Mouse (Mus musculus) activated CD4-positive, CD25-positive, alpha-beta regulatory T cell, adult 4 months (primary cell): ENCODE results near the gene Adam1a. TPM values are rescaled to one million over a fixed set of nuclear protein-coding genes. Genes with fewer than 3 reads are reported as not detected.

Experiments
- ATAC-seq: one replicate; pipeline ENCODE4 v1.8.0; 2017
- polyA plus RNA-seq, 2 experiments: library from polyadenylated mRNA; unstranded; fragments of 100-300 nt; shearing (Covaris generic); gene quantifications; one replicate each; pipeline ENCODE4 v1.2.1; 2017

Adam1a gene
- 1 to 10 TPM in 1 of 2 experiments, under 1 TPM in 1; 0.54 to 1.4 TPM for polyA plus RNA-seq

DNA sequence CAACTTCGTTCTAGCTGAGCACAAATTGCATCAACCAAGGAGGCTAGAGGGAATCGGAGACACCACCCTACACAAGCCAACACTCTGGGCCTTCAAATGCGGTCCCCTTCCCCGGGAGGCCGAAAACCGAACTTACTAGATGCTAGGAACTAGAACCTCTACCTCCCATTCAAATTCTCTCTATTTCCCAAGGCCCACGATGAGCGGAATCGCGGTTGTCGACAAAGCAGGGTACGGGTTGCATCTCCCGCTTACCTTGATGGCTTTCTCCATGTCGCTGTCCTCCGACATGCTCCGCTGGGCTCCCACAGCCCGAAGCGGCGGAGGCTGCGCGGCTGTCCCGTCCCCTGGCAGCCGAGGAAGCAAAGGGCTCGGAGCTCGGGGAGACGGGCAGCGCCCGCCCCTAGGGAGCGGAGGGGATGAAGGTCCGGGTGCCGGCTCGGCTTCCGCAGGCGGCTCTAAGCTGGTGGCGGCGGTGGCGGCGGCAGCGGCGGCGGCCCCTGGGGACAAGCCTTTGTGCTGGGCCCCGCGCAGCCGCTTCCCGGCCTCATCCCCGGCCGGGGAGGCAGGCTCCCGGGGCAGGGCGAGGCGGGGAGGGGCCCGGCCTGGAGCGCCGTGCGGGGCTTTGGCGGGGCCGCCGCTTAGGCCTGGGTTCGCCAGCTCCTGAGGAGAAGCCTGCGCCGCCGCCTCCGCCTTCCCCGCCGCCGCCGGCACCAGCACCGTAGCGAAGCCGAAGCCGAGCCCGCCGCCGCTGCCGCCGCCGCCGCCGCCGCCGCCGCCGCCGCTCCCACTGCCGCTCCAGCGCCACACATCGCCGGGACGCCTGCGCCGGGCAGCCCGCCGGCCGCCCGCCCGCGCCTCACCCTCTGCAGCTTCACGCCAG lies at the start of gene Adam1a, which contains the start of gene Gm42878:
TSS of gene Adam1a (minus strand) at position 573 of the 883 bp plus-strand sequence.
TSS of gene Gm42878 (minus strand) at position 573 of the 883 bp plus-strand sequence.
- peak; percentile 28 for ATAC-seq

DNA sequence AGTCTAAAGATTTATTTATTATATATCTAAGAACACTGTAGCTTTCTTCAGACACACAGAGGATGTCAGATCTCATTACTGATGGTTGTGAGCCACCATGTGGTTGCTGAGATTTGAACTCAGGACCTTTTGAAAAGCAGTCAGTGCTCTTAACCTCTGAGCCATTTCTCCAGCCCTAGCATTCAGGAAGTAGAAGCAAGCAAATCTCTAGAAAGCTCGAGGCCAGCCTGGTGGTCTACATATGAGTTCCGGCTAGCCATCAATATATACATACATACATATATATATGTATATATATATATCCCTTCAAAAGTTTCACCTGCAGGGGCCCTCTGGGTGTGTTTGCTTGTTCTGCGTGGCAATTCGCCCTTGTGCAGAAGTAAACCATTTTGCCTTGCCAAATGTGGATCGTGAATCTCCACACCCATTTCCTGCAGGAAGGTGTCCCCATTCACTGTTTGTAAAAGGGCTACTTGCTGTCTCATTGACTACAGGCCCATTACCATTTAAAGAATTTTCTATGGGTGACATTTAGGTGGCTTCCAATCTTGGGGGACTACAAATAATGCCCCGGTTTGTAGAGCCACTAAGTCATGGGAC lies 49.5 kb upstream of the Adam1a start:
- no peak for ATAC-seq

DNA sequence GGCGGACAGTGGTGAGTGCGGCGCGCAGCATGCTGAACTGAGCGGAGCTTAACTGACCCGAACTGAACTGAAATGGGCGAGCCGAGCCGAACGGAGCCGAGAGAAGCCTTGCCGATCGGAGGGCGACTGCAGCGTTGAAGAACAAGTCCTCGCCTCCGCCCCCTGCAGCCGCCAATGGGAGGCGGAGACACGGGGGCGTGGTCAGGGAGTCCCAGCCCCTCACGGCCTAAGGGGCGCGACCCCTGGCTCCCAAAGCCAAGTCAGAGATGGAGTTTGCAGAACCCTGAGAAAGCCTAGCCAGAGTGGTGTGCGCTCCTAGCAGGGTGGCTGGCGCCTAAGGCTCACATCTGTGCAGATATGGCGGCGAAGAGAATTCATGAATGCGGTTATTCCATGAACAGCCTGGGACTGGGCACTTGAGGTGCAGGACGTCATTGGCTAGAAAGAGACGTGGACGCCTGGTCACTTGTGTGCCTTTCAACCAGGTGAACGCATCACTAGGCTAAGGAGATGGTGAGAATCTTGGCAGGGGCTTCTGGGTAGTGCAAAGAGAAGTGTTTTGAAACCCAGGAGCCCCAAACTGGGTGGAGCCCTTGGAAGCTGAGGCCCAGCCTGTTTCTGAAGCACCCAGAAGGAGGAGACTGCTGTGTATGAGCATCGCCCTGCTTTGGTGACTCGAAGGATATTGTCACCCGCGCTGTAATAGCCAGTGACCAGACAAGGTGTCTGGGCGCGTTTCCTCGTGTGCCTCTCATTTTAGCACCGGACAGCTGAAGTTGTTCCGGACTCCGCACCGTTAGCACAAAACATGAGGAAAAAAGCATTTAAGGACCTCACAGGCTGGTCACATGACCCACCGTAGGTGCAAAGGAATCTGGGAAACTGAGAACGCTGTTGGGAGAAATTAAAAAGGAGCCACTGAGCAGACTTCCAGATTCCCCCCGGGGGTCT lies 48.4 kb upstream of the Adam1a start, which contains the start of gene Aldh2:
TSS of gene Aldh2 (minus strand) at position 374 of the 951 bp plus-strand sequence.
- peak; percentile 81 for ATAC-seq

DNA sequence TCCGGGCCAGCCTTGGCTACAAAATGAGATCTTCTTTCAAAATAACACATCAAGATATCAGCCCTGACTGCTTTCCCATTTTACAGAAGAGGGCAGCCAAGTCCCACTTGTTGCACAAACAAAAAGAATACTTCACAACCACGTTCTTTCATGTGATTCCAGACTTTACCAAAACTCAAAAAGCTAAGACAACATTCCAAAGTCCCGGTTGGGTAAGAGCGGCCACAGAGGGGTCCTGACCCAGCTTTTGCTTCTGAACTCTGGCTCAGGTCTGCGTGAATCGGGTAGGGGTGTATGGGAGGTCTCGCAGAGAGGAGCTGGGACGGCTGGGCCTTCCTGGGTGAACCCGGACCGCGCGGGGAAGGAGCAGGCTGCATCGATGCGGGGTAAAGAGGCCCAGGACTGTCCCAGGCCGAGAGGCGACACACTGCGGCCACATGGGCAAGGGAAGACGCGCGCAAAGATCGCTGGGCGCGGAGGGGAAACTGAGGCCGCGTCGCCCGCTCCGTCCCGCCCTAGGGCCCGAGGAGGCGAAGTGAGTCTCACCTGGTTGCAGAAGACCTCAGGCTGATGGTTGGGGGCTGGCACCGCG lies 47.6 kb upstream of the Adam1a start:
- ATAC-seq: no peak

DNA sequence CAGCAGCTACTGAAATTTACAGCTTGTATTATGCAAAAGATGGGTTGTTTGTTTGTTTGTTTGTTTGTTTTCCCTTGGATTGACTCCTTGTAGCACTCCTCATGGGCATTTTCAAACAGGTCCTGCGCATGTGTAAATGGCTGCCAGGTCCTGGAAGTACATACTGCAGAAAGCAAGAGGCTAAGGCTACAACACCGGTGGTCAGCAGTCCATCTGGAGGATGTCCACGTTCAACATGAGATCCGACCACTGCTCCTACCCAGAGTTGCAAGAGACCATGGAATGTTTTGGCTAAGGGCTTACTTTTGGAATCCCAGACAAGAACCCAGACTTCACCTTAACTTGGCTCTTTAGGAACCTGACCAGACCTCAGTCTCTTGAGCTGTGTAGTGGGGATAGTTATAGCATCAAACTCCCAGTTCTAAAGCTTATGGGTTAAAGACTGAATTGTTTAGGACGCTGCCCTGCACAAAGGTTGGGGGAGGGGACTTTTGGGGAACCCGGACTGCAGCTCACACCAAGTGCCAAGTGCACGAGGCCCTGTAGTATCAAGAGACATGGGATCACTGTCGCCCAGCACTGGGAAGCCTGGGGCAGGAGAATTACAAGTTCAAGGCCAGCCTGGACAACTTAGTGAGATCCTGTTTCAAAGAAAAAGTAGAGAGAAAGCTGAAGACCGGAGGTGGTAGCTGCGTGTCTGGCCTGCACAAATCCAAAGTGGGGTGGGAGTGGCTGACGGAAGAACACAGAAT lies 47.0 kb upstream of the Adam1a start:
- no peak for ATAC-seq

DNA sequence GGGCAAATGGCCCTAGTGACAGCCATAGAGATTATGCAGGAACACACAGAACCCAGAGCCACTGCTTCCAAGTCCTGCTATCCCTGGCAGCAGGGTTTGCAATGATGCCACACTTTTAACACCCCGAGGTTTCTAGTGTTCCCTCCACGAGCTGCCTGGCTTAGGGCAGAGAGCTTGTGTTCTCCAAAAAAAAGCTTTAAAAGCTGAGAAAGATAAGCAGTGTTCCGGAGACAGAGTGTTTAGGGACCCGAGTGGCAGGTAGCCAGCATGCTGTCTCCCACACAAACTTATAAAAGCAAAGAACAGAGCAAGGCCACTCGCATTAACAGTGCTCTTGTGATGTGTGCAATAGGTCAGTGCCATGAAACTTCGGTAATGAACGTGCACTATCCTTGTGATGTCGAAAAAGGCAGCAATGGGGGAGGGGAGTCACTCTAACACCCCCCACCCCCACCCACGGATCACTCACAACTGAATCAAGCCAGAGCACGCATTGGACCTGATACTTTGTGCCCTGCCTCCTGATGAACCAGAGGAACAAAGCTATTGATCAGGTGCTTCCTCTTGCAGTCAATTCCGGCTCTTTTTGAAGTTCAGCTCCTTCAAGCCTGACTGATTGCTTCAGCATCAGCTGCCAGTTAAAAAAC lies 46.3 kb upstream of the Adam1a start:
- no peak for ATAC-seq

DNA sequence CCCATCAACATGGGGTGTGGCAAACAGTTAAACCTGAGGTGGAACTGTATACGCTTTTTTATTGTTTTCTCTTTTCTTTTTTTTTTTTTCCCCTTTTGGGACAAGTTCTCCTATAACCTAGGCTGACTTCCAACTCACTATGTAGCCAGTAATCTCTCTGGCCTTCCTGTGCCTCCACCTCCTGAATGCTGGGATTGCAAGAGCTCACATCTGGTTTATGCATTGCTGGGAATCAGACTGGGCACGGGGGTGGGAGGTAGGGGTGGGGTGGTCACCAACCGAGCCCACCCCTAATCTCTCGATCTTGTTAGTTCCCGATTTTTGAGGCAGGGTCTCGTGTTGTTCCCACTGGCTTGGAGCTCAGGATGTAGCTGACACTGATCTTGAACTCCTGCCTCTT lies 44.6 kb upstream of the Adam1a start:
- no peak for ATAC-seq

DNA sequence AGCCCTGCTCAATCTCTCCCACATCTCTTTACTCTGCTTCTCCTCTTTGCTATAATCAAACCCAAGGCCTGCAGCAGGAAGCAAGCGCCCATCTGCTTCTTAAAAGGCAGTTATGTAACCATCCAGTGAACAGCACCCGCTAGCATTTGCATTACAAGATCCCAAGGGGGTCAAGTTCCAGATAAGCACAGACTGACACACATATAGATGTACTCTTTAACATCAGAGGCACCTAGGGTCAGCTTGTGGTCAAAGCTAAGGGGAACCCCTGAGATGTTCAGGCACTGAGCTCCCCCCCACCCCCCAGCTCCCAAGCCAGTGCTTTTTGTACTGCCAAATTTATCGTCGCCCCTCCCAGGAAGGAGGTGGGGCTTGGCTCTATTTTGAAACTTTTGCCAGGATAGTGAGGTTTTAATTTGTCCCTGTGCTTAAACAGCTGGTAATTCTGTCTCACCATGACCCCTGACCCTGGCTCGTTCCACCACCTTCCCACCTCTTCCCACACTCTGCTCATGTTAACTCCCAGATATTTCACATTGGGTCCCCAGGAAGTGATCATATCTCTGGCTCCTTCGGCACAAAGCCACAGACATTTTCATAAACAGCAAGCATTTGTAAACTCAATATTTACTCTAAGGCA lies 41.2 kb upstream of the Adam1a start:
- peak; percentile 28 for ATAC-seq

DNA sequence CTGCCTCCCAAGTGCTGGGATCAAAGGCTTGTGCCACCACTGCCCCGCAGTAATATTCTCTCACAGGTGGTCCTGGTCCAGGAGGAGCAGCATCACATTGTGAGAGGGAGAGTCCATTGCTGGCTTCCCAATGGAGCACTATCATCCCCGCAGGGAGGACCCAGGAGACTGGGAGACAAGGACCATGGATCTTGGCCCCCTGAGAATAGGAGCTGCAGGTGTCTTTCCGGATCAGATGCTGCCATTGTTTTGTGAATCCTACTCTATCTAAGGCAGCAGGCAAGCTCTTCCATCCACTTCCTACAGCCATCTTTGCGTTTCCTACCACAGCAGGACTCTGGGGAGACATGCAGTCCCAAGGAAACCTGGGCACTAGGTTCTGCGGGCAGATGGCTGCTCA lies 40.4 kb upstream of the Adam1a start:
- ATAC-seq: no peak

DNA sequence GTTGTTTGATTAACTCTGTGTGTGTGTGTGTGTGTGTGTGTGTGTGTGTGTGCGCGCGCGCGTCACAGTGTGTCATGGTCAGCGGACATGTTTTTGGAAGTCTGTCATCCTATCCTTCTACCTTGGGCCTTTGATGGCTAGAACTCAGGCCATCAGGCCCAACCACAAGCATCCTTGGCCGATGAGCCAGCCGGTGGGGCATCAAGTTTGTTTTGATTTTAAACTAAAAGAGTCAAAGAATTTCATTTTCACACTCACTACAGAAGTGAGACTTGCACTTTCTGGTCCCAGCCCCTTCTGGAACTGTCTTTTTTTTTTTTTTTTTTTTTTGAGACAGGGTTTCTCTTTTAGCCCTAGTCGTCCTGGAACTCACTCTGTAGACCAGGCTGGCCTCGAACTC lies 39.7 kb upstream of the Adam1a start:
- no peak for ATAC-seq

DNA sequence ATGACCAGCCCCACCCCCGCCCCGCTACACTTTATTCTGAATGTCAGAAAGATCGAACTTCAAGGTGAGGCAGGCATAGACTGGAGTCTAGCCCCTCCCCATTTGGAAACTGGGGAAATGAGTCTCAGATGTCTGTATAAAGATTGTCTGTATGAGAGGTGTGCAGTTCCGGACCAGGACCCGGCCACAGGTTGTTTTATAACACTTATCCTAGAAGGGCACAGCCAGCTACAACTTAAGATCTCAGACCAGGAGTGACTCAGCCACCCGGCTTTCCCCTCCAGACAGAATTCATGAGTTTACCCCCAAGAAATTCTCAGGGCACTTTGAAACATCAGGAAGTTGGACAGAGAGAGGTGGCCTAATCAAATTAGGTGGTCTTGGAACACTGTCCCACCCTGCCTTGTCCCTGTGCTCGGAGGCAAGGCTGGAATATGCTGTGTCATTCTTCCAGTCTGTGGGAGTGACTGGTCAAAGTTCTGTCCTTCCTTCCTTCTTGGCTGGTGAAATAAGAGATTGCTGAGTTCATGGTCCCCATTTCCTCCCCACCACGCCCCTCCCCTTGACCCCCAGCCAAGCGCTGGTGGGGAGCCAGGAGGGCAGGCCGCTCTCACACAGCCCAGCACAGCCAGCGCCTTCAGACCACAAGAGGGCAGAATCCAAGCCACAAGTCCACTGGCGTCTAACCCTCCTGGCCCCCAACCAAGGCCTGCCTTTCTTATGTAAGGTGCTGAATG lies 38.7 kb upstream of the Adam1a start:
- ATAC-seq: no peak

DNA sequence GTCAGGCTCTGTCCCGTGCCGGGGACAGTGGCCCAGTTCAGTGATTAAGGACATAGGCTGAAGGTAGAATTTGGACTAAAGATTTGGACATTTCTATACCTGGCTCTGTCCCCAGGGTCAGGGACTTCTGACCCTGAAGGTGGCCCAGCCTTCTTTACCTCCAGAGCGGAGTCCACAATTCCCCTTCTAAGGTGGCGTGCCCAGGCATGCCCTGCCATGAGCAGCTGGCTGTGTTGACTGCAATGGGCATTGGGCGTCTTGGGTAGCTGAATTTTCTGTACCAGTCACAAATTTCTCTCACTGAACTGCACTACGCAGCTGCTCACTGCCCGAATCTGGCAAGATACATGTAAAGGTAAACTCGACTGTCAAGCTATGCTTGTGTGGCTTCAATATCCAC lies 36.7 kb upstream of the Adam1a start:
- ATAC-seq: no peak

DNA sequence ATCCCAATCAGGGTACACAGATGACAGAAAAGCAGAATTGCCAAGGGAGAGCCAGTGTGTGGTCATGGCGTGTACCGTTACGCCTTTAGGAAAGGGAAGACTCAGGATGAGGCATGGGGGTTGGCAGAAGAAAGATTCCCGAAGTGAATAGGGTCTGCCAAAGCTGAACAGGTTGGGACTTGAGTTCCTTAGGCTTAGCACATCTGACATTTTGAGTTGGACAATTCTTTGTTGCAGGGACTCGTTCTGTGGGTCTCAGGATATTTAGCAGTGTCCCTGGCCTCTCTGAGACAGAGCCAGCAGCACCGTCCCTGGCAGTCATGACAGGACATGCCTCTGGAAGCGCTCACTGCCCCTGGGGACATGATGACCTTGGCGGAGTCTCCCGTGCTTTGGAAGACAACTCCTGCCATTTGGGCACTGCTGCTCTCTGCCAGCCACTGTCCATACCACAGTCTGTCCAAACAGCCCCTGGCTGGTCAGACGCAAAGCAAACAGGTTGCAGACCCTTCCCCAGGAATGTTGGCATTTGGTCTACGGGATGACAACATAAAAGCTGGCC lies 31.7 kb upstream of the Adam1a start:
- no peak for ATAC-seq

DNA sequence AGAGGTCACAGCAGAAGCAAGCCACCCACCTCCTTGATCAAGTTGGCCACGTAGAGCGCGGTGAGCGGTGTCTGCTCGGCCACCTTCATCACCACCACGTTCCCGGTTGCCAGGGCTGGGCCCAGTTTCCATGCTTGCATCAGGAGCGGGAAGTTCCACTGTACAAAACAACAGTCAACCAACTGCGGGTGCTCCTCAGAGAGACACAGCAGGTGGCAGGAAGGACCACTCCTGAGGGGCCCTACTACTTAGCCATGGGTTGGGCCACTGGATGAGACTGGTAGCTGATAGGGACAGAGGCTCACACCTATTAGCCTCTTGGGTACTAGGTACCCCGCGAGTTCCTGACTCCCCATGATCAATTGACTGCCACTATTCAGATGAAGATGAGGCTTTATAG lies 30.6 kb upstream of the Adam1a start:
- ATAC-seq: no peak

DNA sequence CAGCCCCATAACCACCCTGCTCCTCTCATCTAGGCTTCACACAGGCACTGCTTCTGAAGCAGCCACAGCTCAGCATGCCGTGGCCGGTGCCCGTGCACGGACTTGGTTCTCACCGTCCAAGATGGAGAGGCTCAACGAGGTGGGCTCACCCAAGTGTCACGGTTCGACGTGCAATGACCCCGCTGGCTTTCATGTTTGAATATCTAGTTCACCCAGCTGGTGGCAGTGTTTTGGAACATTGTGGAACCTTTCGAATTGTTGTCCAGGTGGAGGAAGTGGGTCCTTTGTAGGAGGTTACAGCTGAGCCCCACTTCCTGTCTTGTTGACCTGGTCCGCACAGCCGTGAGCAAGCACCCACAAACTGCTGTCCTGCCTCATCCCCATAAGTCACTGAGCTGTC lies 28.9 kb upstream of the Adam1a start:
- ATAC-seq: no peak

DNA sequence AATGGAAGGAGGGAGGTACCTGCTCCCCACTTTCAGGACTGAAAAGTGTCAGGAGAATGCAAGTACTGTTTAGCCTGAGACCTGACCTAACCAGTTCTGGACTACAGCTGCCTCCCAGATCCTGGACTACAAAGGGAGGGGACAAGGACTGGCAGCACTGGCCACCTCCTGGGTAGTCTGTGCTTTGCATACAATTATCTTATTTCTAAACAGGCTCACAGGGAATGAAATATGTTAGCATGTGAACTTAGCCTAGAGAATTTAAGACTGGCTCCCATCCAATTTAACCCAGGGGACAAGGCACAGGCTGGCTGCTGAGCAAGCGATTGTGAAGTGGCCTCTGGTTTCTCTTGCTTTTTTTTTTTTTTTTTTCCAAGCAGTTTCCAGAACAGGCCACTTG lies 25.5 kb upstream of the Adam1a start:
- ATAC-seq: no peak

DNA sequence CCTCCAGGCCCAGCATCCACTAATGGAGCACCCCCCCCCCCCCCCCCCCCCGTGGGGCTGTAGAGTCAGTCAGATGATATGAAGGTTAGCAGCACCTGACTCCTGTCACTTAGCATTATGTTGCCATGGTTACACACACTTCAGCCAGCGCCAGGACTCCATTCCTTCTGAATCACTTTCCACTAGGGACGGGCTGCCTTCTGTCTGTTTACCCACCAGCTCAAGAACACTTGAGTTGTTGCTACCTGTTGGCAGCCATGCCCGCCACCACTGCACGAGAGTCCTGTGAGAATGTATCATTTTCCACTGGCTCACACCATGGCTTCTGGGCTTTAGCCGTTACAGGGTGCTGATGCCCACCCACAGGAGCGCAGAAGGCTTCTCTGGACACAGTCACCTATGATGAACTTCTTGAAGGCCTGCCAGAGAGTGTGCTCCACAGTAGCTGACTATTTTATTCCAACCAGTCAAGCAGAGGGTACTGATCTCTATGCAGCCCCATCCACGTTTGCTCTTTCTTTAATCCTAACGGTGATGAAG lies 24.7 kb upstream of the Adam1a start:
- ATAC-seq: no peak

DNA sequence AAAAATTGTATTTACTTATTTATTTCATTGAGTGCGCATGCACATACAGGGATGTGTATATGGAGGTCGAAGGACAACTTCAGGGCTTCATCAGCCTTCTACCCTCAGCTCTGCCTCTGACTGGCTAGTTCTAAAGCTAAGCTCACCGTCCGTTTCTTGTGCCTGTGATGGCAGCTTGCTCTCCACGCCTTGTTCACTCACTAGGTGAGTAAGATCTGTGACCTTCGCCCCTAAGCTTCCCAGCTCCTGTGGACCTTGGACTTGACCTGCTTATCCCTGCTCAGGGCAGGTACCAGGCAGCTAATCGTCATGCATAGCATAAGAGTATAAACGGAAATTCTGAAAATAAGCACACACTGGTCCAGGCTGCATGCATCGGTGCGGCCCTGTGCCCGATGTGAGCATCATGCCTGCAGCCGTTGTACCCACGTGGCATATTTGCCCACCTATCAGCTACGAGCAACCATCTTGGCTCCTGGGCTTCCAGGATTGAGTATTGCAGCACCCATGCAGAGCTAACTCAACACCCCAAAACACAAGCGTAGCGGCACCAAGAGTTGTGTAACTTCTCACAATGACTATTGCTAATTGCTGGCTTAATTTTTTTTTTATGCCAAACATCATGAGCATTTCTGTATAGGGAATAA lies 20.9 kb upstream of the Adam1a start:
- ATAC-seq: no peak

DNA sequence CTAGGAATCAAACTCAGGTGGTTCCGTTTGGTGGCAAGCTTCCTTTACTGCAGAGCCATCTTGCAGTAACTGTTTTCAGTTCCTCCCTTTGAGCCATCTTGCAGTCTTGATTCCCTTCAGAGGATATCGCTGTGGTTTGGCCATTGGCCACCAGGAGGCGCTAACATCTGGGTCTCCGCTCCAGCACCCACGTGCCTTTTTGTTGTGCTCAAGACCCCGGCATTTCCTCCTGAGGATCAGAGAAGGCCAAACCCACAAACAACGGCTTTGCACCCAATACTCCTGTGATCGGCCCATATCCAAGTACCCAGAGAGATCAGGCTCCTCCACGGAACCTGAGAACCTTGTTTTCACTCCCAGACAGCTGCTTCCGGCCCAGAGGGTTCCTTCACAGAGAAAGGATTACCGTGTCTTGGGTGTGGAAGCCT lies 19.2 kb upstream of the Adam1a start:
- peak; percentile 71 for ATAC-seq
